Mouse (Mus musculus) cerebellum, adult 2 months (tissue): Measurements from ENCODE around the gene H2afj.

Source experiments
- CTCF ChIP-seq: fragments of 200-500 bp; IDR thresholded peaks from 2 replicates; pipeline ENCODE4 v1.5.1; 2011; ENCODE audit warnings: low read depth, mild to moderate bottlenecking, control low read depth, low read length, moderate library complexity, borderline replicate concordance; ENCODE audit not compliant: insufficient read depth
- POLR2A ChIP-seq: fragments of 200-500 bp; IDR thresholded peaks from 2 replicates; pipeline ENCODE4 v1.6.1; 2011; ENCODE audit warnings: low read length, control low read depth, borderline replicate concordance; ENCODE audit not compliant: insufficient read depth

DNA sequence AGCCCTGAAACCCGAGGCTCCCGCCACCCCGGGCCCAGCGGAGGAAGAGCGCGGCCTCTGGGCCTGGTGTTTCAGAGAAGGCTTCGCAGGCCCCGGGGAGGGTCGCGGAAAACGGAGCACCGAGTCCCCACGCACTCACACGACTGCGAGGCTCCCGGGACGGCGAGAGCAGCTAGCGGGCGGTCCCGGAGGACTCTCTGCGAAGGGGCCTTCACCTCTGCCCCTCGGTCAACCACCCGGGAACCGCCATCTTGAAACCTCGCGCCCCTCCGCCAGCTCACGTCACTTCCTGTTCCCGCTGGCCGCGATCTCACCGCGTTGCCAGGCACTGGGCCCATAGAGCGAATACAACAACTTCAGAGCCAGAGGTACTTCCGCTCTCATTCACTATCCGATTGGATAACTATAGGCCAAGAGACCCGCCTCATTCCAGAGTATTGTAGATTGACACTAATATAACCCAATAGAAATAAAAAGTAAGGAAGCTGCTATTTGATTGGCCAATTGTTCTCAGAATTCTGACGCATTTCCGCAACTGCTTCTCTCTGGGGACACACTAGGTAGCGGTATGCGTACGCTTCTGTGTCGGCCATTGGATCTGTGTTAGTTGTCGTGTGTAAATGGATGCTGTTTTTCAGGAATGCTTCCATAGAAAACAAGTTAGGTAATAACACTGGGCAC lies 20.0 kb downstream of the H2afj start, which contains the start of gene Wbp11:
- TF ChIP-seq CTCF (no peak), POLR2A (peak; percentile 91; the same call in 1 of the 2 replicates)
